Mouse (Mus musculus) spleen, postnatal 36 days (tissue): ENCODE data around the gene Hivep2.
A peak's percentile ranks its signal among the peaks of the same experiment; 100 is the strongest.

Source experiments
- DNase-seq, 2 experiments: peaks; one replicate each; pipeline ENCODE4 v3.0.0; 2022; ENCODE audit warnings: low spot score in 2 of 2, mixed read lengths in 1 of 2

Gene Hivep2

DNA sequence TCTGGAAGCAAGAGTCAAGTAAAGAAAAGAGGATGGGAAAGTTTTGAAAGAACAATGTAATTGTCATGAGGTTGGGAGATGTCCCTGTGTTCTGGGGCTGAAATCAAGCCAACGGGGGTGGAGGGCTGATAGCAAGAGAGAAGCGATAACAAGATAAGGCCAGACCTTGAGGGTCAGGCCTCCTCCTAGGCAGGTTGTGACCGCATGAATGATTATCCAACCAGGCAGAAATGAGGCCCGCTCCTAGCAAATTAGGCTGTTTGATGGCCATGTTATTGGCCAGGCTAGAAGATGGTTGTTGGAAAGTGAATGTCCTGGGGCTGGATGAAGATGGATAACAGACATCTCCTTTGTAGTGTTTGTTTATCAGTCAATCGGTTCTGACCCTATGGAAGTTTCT is 5.4 kb downstream of the Hivep2 start:
- no peak for DNase-seq

DNA sequence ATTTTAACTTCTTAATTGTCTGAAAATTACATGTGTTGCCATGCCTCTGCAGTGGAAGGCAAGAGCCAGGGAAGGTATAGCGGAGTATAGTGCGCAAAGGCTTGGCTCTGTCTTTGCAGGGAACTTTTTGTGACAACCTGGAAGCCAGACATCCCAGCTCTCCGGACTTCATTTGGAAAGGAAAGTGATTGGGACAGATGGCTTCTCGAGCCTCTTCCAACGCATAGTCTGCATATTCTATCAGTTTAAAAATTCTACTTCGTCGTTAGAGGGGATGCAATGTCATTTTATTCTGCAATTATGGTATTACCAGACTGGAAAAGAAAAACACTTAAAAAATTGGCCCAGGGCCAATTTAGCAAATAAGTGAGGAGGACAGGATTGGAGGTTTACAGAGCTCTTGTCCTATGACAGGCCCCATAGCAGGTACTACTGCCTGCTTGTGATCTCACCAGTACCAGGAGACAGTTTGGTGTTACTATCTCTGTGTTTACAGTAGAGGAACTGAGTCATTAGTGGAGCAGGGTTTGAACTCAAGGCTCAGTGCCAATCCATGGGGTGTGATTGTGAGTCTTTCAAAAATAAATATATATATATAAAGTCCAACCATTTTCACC is 7.8 kb downstream of the Hivep2 start:
- DNase-seq: no peak

DNA sequence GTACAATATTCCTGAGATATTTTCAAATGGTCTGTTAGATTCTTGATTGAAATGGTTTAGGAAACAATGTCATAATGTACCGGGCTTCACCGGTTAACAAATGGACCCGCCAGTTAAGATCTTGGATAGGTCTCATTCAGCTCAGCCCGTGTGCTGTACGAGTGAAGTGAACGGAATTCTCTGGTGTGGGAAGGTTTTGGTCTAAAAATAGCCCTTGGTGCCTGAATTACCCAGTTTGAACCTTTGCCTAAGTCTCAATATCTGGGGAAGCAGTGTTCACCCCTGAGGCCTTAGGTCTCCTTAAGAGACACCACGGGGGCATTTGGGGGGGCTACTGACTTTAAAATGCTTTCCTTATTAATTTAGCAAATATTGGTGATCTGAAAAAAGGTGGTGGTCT is 8.6 kb downstream of the Hivep2 start:
- no peak for DNase-seq

DNA sequence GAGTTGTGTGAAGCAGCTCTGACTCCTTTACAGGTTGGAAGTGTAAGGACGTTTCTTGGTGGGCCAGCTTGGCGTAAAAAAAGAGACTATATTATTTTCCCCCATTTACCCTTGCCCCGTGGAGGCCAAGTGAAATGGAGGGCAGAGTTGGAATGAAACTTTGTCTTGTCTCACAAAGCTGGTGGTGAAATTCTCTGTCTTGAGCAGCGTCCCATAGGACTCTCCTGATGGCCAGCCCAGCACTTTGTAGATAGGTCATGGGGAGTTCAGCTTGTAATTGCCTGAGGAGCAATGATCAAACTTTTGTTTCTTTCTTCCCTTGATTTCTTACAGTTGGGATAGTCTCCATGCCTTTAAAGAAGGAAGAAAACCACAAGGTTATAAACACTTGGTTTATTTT is 10.0 kb downstream of the Hivep2 start:
- no peak for DNase-seq

DNA sequence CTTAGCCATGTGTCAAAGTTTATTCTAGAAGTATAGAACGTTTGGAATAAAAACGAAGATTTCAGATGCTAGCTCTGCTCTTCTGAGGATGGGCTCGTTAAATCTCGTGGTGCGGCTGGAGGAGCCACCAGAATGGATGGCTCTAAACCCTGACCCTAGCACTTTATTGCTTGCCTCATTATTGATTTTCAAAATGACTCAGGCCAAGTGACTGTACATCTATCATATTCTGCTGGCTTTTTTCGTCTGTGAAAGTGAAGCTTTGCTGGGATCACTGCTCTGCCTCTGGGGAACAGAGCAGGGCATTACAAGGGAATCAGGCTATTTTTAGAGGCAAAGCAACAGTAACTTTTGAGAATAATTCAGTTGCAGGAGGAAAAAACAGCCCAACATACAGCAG is 10.4 kb downstream of the Hivep2 start:
- no peak for DNase-seq

DNA sequence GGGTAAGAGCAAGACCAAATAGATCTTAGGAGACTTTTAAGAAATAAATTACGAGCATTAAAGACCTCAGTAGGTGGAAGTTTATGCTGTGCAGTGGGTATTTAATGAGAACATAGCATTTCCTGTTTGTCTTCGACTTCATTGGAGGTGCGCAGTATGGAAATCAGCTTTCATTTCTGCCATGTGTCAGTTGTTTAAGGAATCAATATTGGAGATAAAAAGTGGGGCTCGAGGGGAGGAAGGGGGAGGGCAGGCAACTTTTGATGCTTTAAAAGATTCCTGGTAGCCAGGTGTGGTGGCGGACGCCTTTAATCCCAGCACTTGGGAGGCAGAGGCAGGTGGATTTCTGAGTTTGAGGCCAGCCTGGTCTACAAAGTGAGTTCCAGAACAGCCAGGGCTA is 16.4 kb downstream of the Hivep2 start:
- no peak for DNase-seq

DNA sequence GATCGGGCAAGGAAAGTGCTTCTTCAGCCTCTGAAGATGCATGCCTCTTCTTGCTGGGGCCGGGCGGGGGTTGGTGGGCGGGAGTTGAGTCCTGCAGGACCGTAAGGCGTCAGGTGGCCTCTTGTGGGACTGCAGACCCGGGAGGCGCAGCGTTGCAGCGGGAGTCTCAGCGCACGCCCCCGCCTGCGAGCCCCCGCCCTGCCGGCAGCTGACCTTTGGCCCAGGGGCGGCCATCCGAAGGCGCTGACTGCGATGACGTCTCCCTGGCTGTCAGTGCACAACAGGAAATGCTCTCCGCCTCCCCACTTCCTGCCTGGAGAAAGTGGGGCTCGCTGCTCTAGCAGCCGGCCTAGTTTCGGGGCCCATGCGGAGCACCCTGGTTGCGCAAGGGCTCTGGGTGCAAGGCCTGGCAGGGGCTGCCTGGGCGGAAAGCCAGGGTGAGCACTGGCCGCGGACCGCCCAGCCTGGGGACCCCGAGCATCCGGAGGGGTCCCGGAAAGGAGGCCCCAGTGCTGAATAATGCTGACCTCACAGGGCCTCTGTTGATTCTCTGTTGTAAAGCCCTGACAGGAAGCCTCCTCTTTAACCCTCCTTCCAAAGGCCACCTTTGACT is 17.0 kb downstream of the Hivep2 start:
- DNase-seq: peak; percentile 82 to 84

DNA sequence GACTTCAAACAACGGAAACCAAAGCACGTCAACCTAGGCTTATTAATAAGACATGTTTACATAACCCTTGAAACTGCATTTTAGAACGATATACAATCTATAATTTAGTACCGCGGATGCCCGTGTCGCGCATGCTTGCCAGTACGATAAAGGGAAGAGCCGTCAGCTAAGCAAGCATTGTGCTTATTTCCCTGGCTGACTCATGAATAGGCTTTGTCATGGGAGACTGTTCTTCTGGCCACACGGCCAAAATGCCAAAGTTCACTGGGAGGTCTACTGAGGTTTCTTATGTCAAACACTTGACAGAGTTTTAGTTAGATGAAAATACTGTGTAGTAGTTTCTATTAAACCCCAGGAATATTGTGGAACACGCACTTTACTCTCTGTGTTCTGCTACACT is 17.8 kb downstream of the Hivep2 start:
- no peak for DNase-seq

DNA sequence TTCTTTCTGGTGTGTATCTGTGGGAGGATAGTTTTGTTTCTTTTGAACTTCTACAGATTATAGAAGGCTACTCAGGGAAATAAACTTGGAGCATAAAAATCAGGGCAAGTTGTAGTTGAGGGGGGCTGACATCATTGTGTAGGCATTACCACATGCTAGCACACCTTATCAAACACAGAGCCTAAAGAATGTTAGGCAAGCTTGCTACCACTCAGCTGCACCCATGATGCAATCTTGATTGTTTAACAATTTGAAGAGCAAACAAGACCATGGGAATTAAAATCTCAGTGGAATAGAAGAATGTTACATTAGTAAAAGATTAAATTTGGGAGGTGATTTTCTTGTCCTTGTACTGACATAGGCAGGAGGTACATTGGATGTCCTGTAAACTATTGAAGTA is 18.4 kb downstream of the Hivep2 start:
- DNase-seq: no peak

DNA sequence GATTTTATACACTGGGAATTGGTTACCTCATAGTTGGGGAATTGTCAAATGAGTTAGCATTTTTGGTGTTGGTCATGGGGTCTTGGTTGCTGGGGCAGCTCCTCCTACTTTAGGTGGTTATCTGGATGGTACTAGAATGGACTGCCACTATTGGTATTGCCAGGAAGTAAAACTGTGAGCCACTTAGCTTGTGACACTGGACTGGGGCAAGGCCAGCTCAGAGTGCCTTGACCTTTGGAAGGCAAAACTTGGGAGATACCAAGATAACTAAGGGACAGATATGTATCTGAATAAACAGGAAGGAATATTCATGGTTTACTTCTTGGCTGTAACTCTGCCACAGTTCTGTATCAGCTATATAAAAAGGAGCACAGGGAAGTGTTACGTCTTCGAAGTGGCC is 20.7 kb downstream of the Hivep2 start:
- no peak for DNase-seq

DNA sequence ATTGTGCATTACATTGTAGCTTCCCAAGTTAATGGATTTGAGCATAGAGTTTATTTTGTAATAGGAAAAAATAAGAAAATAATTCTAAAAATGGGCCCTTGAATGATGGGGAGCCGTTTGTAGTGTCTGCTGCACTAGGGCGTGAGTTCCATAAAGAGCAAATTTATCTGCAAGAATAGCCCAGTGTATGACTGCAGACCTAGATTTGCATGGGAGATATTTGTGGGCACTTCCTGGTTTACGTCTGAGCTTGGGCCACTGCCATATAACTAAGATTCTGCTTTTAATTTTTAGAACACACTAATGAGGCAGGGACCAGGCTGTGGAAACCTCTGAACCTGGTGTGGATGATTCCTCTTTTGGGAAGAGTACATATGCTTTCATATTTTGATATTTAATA is 21.5 kb downstream of the Hivep2 start:
- peak; percentile 37 to 38 for DNase-seq

DNA sequence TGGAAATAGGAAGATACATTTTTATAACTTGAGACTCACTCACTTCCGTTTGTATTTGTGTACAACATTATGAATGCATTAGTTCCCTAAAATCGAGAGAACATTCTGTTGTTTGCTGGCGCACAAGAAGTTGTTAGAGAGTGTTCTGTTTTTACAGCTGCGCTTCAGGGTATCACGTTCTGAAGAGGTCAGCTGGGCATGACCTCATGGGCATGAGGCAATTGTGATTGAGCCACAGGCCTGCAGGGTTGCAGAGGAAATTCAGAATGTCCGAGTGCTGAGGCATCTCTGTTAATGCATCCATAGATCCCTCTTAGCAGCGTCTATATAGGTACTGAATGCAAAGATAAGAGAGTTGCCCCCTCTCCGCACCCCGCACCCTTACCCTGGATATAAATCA is 22.4 kb downstream of the Hivep2 start:
- DNase-seq: peak in 1 of 2 experiments; percentile 45

DNA sequence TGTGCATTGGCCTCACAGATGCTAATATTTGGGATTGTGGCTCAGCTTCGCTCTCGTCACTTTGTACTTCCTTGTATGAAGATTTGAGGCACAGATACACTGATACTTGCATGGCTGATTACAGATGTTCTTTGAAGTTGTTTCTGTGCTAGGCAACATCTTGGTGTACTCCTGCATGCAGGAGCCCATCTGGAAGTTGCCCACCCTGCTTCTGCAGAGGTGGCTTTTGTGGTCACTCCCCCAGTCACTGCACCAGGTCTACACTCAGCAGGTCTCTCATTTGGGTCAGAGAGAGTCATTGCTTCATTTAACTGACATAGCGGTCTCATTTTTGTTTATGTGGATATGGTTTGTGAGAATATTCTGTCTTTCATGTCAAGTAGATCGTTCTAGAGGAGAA is 22.9 kb downstream of the Hivep2 start:
- DNase-seq: no peak

DNA sequence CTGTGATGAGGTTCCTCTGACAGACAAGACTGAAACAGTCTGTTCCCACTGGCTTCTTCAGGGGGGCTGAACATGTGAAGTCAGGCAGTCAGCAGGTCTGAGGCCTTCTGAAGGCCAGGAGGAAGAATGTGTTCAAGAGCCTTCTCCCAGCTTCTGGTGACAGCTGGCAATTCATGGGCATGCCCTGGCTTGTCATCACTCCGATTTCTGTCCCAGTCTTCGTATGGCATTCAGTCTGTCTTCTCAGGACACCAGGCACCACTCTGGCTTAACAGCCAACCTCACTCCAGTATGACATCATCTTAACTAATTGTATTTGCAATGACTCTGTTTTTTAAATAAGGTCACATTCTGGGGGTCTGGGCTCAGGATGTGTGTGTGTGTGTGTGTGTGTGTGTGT is 25.0 kb downstream of the Hivep2 start:
- no peak for DNase-seq

DNA sequence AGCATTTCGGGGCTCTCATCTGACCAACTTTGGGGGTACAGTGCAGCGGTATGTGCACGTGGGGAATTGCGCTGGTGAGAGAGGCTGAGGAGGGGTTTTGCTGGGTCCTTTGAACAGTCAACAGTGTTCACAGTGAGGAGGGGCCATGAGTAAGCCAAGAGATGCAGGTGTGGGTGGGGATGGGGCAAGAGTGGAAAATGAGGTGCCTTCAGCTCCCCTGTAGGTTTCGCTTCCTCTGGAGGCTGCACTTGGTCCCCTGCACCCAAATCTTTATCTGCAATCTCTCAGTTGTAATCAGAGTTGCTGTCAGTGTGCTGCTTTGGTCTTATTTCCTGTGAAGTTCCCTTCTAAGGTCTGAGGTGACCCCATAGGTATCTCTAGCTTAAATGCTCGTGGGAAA is 27.5 kb downstream of the Hivep2 start:
- peak; percentile 76 to 78 for DNase-seq

DNA sequence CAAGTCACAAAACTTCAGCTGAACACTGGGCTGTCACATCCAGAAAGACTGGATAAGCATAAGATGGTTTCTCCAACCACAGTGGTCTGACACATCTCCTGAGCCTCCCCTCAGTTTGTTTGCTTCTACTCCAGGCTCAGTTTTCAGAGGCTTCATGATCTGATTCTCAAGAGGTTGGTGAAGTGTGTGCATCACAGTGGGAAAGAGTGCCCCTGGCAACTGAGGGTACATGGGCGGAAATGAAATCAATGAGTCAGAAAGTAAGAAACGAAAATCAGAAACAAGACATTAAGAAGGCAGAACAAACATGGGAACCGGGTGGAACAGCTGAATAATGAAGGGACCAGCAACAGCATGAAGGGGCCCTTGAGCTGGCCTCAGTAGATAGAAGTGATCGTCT is 31.5 kb downstream of the Hivep2 start:
- no peak for DNase-seq

DNA sequence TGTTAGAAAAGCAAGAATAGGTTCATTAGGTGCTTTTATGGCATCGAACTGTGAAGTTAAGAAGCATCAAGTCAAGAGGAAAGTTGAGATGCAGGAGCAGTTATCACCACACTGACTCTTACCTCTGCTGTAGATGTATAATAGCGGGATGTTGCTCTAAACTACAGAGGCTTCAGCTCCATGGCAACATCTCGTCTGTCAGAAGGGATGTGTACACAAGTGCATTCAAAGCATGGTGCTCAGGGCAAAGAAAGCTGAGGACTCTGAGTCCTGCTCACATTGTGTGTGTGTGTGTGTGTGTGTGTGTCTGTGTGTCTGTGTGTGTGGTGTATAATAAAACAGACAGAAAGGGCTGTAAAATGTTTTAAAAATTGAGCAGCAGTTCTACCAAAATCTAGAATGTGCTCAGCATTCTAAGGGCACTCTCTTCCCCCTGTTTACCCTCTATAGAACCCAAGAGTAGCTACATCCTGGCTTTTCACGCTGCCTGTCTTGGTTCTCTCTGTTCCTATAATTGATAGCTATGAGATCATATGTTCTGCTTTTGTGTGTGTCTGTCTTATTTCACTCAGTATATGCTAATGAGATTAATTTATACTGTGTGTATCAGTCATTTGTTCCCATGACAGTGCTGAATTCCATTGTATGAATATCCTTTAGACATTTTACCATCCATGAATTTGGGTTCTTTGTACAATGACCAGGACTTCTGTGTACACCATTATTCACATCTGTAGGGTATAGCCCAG is 39.1 kb downstream of the Hivep2 start:
- no peak for DNase-seq

DNA sequence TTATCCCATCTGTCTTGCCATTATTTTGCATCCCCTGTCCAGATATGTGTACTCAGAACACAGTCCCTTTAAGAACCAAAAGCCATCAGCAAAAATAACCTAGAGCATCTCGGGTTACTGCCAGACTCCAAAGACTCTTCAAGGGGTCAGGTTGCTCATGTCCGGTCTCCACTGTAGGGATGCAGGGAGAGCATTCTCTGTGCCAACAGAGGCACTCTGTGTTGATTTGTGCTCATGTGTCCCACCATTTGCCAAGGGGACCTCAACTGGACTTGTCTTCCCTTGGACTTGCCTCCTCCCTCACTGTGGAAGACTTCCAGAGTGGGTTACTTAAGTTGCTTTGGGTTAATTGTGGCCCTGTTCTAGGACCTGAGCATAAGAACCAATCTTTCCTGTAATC is 43.8 kb downstream of the Hivep2 start:
- no peak for DNase-seq

DNA sequence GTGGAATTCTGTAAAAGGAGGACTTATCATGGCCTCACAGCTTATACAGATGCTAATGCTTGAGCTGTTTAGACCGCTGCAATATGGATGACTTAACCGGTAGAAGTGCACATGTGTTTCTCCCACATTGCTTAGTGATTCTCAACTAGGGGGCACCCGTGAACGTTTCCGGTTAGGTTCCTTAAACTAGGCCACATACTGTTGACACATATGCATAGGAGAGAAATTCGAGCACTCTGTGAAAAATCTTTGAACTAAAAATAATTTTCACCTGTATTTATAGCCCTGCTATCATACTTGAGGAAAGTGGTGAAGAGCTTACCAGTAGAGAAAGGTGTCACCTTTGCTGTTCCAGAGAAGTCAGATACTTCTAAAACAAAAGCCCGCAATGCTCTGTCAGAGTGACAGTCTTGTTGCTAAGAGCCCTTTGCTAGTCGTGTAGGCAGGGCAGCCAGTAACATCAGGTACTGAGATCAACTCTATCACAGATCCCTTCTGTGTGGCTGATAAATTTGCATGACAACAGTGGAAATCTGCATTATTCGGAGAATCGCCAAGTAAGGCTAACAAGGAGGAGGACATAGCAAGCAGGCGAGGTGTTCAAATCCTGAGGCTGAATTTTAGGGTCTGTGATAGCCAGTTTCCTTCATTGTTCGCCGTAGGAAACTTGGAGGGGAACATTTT is 50.6 kb downstream of the Hivep2 start:
- peak in 1 of 2 experiments; percentile 22 for DNase-seq

DNA sequence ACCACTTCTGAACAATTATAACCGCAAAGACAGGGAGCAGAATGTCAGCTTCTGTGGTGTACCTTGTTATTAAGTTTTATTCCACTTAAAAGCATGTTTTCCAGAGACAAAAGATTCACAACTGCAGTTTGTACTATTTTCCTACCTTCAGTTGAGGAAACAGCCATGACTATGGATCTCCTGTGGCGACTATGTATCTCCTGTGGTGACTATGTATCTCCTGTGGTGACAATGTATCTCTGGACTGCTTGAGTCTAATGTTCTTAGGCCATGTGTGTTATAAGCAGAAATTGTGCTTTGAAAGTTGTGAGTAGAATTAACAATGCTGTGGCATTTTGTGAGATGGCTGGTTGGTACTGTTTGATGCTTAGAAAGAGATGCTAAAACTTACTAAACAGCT is 51.5 kb downstream of the Hivep2 start:
- DNase-seq: no peak

DNA sequence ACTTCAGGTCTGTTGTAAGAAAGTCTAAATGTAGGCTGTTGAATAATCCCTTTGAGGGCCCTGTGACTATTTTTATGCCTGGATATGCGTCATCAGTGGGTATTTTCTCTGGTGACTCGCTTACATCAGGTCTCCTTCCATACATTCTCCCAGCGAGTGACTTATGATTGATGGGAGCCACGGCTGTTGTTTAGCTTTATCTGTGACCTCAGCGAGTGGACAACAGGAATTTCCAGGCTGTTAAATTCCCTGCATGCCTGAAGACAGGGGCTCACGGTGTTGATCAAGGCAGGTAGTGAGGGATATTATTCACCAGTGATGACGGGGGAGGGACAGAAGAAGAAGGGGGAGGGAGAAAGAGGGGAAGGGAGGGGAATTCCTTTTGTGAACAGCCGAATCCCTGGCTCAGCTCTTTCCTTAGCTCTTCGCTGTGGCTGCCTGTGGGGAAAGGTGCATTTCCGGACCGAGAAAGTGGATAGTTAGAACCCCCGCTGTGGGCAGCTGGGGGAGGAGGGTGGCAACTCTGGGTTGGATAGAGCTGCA is 52.0 kb downstream of the Hivep2 start:
- DNase-seq: no peak

DNA sequence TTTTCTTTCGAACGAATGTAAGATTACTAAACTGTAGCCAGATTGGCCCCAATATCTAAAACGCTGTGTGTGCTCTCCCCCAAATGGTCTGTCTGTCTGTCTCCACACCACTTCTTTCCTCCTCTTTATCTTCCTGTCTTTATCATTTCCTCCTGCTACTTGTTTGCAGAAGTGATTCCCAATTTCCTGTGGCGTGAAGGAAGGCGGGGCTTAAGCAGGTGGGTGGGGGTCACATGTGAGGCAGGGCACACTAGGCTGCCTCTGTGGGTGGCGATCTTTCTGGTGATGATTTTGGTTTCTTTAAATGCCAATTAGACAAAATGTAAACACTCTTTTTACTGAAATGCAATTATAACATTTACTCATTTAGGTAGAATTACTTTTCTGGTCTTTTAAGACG is 52.8 kb downstream of the Hivep2 start:
- DNase-seq: peak; percentile 36 to 37
